Mouse (Mus musculus): ENCODE measurements around the gene 5730480H06Rik. TPM values are rescaled to one million over a fixed set of nuclear protein-coding genes. Genes with fewer than 3 reads are reported as not detected.

The 5730480H06Rik gene
- polyA plus RNA-seq, 1 experiment from 2014 or later: 15.1 TPM

GRCm38 (mm10) chr5:48333407-48333806 lies 5.7 kb downstream of the 5730480H06Rik start:
- Histone ChIP-seq H3K9ac (ENCODE audit: low read length) (no peak overlapping the region), H3K9me3 (ENCODE audit: control insufficient read depth, low read length) (no peaks in the 10 kb centered on the region), H3K4me1 (ENCODE audit: control insufficient read depth in 2 of 2, insufficient read depth in 2 of 2, low read length in 2 of 2) (no peaks in the 10 kb centered on the region), H3K4me3 (ENCODE audit: control insufficient read depth in 1 of 2, insufficient read depth in 1 of 2, low read depth in 1 of 2, low read length in 2 of 2) (no peak overlapping the region), H3K4me2 (ENCODE audit: low read length) (no peak overlapping the region), H3K36me3 (ENCODE audit: control insufficient read depth, insufficient read depth, low read length) (no peaks in the 10 kb centered on the region), H3K27me3 (ENCODE audit: control insufficient read depth, insufficient read depth, low read length) (no peaks in the 10 kb centered on the region), H3K27ac (replicated peaks in 1 of 2; ENCODE audit: control insufficient read depth in 1 of 2, insufficient read depth in 1 of 2, low read depth in 2 of 2, low read length in 2 of 2) (no peak overlapping the region)
- ATAC-seq (ENCODE audit: insufficient number of reproducible peaks, insufficient read depth, low FRiP score, low read depth): no peak
- 83% methylated on average over 3 of the region's 3 CpGs for WGBS

- H3K4me3 ChIP-seq (ENCODE audit: control insufficient read depth in 1 of 2, insufficient read depth in 1 of 2, low read depth in 1 of 2, low read length in 2 of 2): no peak overlapping the region
- H3K4me2 ChIP-seq (ENCODE audit: low read length): no peak overlapping the region
- no peaks in the 10 kb centered on the region for H3K9me3 ChIP-seq (ENCODE audit: control insufficient read depth, low read length)
- H3K4me1 ChIP-seq (ENCODE audit: control insufficient read depth in 2 of 2, insufficient read depth in 2 of 2, low read length in 2 of 2): no peaks in the 10 kb centered on the region
- ATAC-seq (ENCODE audit: insufficient number of reproducible peaks, insufficient read depth, low FRiP score, low read depth): no peak
- H3K9ac ChIP-seq (ENCODE audit: low read length): no peak overlapping the region
- H3K36me3 ChIP-seq (ENCODE audit: control insufficient read depth, insufficient read depth, low read length): no peaks in the 10 kb centered on the region
- 62% methylated on average over 9 of the region's 9 CpGs for WGBS
- no peak overlapping the region for H3K27ac ChIP-seq (replicated peaks in 1 of 2; ENCODE audit: control insufficient read depth in 1 of 2, insufficient read depth in 1 of 2, low read depth in 2 of 2, low read length in 2 of 2)
- H3K27me3 ChIP-seq (ENCODE audit: control insufficient read depth, insufficient read depth, low read length): no peaks in the 10 kb centered on the region
Measured at GRCm38 (mm10) chr5:48333884-48334513, 6.2 kb downstream of the 5730480H06Rik start.

GRCm38 (mm10) chr5:48340808-48341433 lies 13.2 kb downstream of the 5730480H06Rik start:
- 70% methylated on average over 7 of the region's 7 CpGs for WGBS
- no peak overlapping the region for H3K4me3 ChIP-seq (ENCODE audit: control insufficient read depth in 1 of 2, insufficient read depth in 1 of 2, low read depth in 1 of 2, low read length in 2 of 2)
- no peaks in the 10 kb centered on the region for H3K36me3 ChIP-seq (ENCODE audit: control insufficient read depth, insufficient read depth, low read length)
- H3K4me2 ChIP-seq (ENCODE audit: low read length): no peak overlapping the region
- no peak for ATAC-seq (ENCODE audit: insufficient number of reproducible peaks, insufficient read depth, low FRiP score, low read depth)
- no peaks in the 10 kb centered on the region for H3K4me1 ChIP-seq (ENCODE audit: control insufficient read depth in 2 of 2, insufficient read depth in 2 of 2, low read length in 2 of 2)
- H3K9ac ChIP-seq (ENCODE audit: low read length): no peak overlapping the region
- H3K9me3 ChIP-seq (ENCODE audit: control insufficient read depth, low read length): no peaks in the 10 kb centered on the region
- no peaks in the 10 kb centered on the region for H3K27me3 ChIP-seq (ENCODE audit: control insufficient read depth, insufficient read depth, low read length)
- H3K27ac ChIP-seq (replicated peaks in 1 of 2; ENCODE audit: control insufficient read depth in 1 of 2, insufficient read depth in 1 of 2, low read depth in 2 of 2, low read length in 2 of 2): no peak overlapping the region

- 38% methylated on average over 5 of the region's 5 CpGs for WGBS
Measured at GRCm38 (mm10) chr5:48345095-48345982, 17.6 kb downstream of the 5730480H06Rik start.

DNA sequence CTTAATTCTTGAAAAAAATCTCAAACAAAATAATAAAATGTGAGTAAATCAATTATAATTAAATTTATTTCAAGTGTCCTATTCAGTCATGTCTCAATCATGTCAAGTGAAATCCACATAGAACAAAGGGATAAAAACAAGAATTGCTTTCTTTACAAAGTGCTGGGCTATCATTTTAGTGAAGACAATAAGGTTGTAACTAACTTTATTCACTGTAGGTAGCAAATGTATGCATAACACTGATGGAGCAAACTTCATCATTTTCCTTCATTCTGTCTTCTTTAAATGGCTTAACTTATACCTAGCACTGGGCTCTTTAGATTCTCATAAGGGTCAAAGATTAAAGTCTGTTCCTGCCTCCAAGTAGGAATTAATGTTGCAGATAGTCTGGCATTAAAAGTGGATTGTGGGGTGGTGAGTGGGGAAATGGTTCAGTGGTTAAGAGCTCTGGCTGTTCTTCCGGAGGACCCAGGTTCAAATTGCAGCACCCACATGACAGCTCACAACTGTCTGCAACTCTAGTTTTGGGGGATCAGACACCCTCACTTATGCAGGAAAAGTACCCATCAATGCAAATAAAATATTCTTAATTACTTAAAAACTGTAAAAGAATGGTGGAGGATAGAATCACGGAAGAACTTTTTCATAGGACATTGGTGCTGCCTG lies 18.4 kb downstream of the 5730480H06Rik start:
- ATAC-seq (ENCODE audit: insufficient number of reproducible peaks, insufficient read depth, low FRiP score, low read depth): no peak
- Histone ChIP-seq H3K9me3 (ENCODE audit: control insufficient read depth, low read length) (no peaks in the 10 kb centered on the region), H3K27me3 (ENCODE audit: control insufficient read depth, insufficient read depth, low read length) (no peaks in the 10 kb centered on the region), H3K9ac (ENCODE audit: low read length) (no peak overlapping the region), H3K27ac (replicated peaks in 1 of 2; ENCODE audit: control insufficient read depth in 1 of 2, insufficient read depth in 1 of 2, low read depth in 2 of 2, low read length in 2 of 2) (no peak overlapping the region), H3K4me1 (ENCODE audit: control insufficient read depth in 2 of 2, insufficient read depth in 2 of 2, low read length in 2 of 2) (no peaks in the 10 kb centered on the region), H3K4me2 (ENCODE audit: low read length) (no peak overlapping the region), H3K4me3 (ENCODE audit: control insufficient read depth in 1 of 2, insufficient read depth in 1 of 2, low read depth in 1 of 2, low read length in 2 of 2) (no peak overlapping the region), H3K36me3 (ENCODE audit: control insufficient read depth, insufficient read depth, low read length) (no peaks in the 10 kb centered on the region)
- 84% methylated on average over 2 of the region's 2 CpGs for WGBS

More at GRCm38 (mm10) chr5:48345095-48345982, 17.6 kb downstream of the 5730480H06Rik start:
- Histone ChIP-seq H3K9me3 (ENCODE audit: control insufficient read depth, low read length) (no peaks in the 10 kb centered on the region), H3K27ac (replicated peaks in 1 of 2; ENCODE audit: control insufficient read depth in 1 of 2, insufficient read depth in 1 of 2, low read depth in 2 of 2, low read length in 2 of 2) (no peak overlapping the region), H3K27me3 (ENCODE audit: control insufficient read depth, insufficient read depth, low read length) (no peaks in the 10 kb centered on the region), H3K9ac (ENCODE audit: low read length) (no peak overlapping the region), H3K4me2 (ENCODE audit: low read length) (no peak overlapping the region), H3K4me3 (ENCODE audit: control insufficient read depth in 1 of 2, insufficient read depth in 1 of 2, low read depth in 1 of 2, low read length in 2 of 2) (no peak overlapping the region), H3K36me3 (ENCODE audit: control insufficient read depth, insufficient read depth, low read length) (no peaks in the 10 kb centered on the region), H3K4me1 (ENCODE audit: control insufficient read depth in 2 of 2, insufficient read depth in 2 of 2, low read length in 2 of 2) (no peaks in the 10 kb centered on the region)
- no peak for ATAC-seq (ENCODE audit: insufficient number of reproducible peaks, insufficient read depth, low FRiP score, low read depth)

- Histone ChIP-seq H3K4me1 (ENCODE audit: control insufficient read depth in 2 of 2, insufficient read depth in 2 of 2, low read length in 2 of 2) (no peaks in the 10 kb centered on the region), H3K9ac (ENCODE audit: low read length) (no peak overlapping the region), H3K27ac (replicated peaks in 1 of 2; ENCODE audit: control insufficient read depth in 1 of 2, insufficient read depth in 1 of 2, low read depth in 2 of 2, low read length in 2 of 2) (no peak overlapping the region), H3K4me2 (ENCODE audit: low read length) (no peak overlapping the region), H3K9me3 (ENCODE audit: control insufficient read depth, low read length) (no peaks in the 10 kb centered on the region), H3K36me3 (ENCODE audit: control insufficient read depth, insufficient read depth, low read length) (no peaks in the 10 kb centered on the region), H3K27me3 (ENCODE audit: control insufficient read depth, insufficient read depth, low read length) (no peaks in the 10 kb centered on the region), H3K4me3 (ENCODE audit: control insufficient read depth in 1 of 2, insufficient read depth in 1 of 2, low read depth in 1 of 2, low read length in 2 of 2) (no peak overlapping the region)
- ATAC-seq (ENCODE audit: insufficient number of reproducible peaks, insufficient read depth, low FRiP score, low read depth): no peak
- WGBS: 59% methylated on average over 1 of the region's 1 CpGs
Measured at GRCm38 (mm10) chr5:48349309-48349708, 21.6 kb downstream of the 5730480H06Rik start.

Measured in heart, embryonic 14.5 days (tissue).